In the genomic region with DNA sequence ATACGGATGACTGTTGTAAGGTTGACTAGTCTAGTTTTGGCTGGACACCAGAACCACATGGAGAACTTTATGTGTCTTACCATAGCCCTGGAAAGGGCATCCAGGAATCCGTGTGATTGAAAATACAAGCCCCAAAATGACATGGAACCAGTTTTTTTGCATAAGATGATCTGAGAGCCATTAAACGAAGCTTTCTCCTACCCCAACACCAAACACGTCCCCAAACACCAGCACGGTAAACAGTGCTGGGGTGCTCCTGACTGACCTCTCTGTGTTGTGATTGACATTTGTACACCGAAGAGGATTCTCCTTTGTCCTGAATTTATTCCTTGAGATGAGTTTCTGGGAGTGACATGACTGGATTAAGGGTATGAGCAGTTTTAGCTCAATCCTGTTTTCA, we compare ENCODE assay signal across 19 mouse cellular contexts.
"Had no signal": no experiment of that assay in that cellular context is flagged by ENCODE, and none has a peak within 500 bp of the region (broad histone marks: within the 10 kb centered on the region; RNA-seq: fewer than 3 reads in every experiment).

No protein-coding gene starts in this region.

- DNase-seq: kidney, adult 18-20 months; kidney, postnatal 10 days; kidney, postnatal 4 days; left cerebral cortex, postnatal 4 days; lung, embryonic 14.5 days; lung, postnatal 10 days; lung, postnatal 4 days; midbrain, embryonic 14.5 days; retina, postnatal 1 day; right cerebral cortex, postnatal 4 days; spleen, adult 18-20 months had no signal

- H3K4me3 ChIP-seq: intestine, embryonic 15.5 days; layer of hippocampus, adult 2 months; limb, embryonic 13.5 days; liver, embryonic 15.5 days; midbrain, embryonic 10.5 days; myocyte; neural tube, embryonic 12.5 days had no signal

- H3K27me3 ChIP-seq: intestine, embryonic 15.5 days; limb, embryonic 13.5 days; liver, embryonic 15.5 days; neural tube, embryonic 12.5 days had no signal

- H3K4me1 ChIP-seq: intestine, embryonic 15.5 days; limb, embryonic 13.5 days; midbrain, embryonic 10.5 days; neural tube, embryonic 12.5 days had no signal

- H3K9me3 ChIP-seq: intestine, embryonic 15.5 days; limb, embryonic 13.5 days; liver, embryonic 15.5 days; neural tube, embryonic 12.5 days had no signal

- H3K4me2 ChIP-seq: intestine, embryonic 15.5 days; limb, embryonic 13.5 days; liver, embryonic 11.5 days; liver, embryonic 15.5 days; lung, embryonic 14.5 days; neural tube, embryonic 12.5 days had no signal

- H3K36me3 ChIP-seq: intestine, embryonic 15.5 days; limb, embryonic 13.5 days; liver, embryonic 15.5 days; midbrain, embryonic 10.5 days; neural tube, embryonic 12.5 days had no signal

- H3K27ac ChIP-seq: intestine, embryonic 15.5 days; layer of hippocampus, adult 2 months; limb, embryonic 13.5 days; liver, embryonic 15.5 days; midbrain, embryonic 10.5 days; neural tube, embryonic 12.5 days had no signal

- ATAC-seq: intestine, embryonic 15.5 days had no signal

- H3K9ac ChIP-seq: intestine, embryonic 15.5 days; limb, embryonic 13.5 days; liver, embryonic 15.5 days; lung, embryonic 14.5 days; neural tube, embryonic 12.5 days had no signal
